Mouse (Mus musculus) intestine, postnatal 0 days (tissue): ENCODE data around the gene Gm42791. TPM values are rescaled to one million over a fixed set of nuclear protein-coding genes. Genes with fewer than 3 reads are reported as not detected.

Source experiments
- ATAC-seq: fragments of 200-750 bp; cut with Nextera tagmentation; 2 replicates; pipeline ENCODE4 v1.8.0; 2017; ENCODE audit warnings: mild to moderate bottlenecking, moderate TSS enrichment, moderate library complexity
- H3K27ac ChIP-seq: fragments of 300-500 bp; sonication (generic); 2 replicates; pipeline ENCODE4 v1.5.1; 2014; ENCODE audit warnings: mild to moderate bottlenecking, low read depth, low read length, moderate library complexity
- H3K27me3 ChIP-seq: fragments of 300-500 bp; sonication (generic); replicated peaks from 2 replicates; pipeline ENCODE4 v1.6.1; 2014; ENCODE audit warnings: low read length, mixed read lengths; ENCODE audit not compliant: control insufficient read depth, insufficient read depth
- H3K36me3 ChIP-seq: fragments of 300-500 bp; sonication (generic); 2 replicates; pipeline ENCODE4 v1.6.1; 2014; ENCODE audit warnings: mild to moderate bottlenecking, moderate library complexity; ENCODE audit not compliant: control insufficient read depth, insufficient read depth
- H3K4me1 ChIP-seq: fragments of 300-500 bp; sonication (generic); replicated peaks from 2 replicates; pipeline ENCODE4 v1.6.1; 2014; ENCODE audit warnings: antibody characterized with exemption, low read length, mixed read lengths; ENCODE audit not compliant: control insufficient read depth, insufficient read depth
- H3K4me2 ChIP-seq: fragments of 300-500 bp; sonication (generic); replicated peaks from 2 replicates; pipeline ENCODE4 v1.6.1; 2014; ENCODE audit warnings: low read depth, mild to moderate bottlenecking, moderate library complexity
- H3K4me3 ChIP-seq: fragments of 300-500 bp; sonication (generic); 2 replicates; pipeline ENCODE4 v1.5.1; 2014; ENCODE audit warnings: low read depth, low read length
- H3K9ac ChIP-seq: fragments of 300-500 bp; sonication (generic); 2 replicates; pipeline ENCODE4 v1.6.1; 2014; ENCODE audit warnings: mild to moderate bottlenecking, low read depth, low read length
- H3K9me3 ChIP-seq: fragments of 300-500 bp; sonication (generic); 2 replicates; pipeline ENCODE4 v1.6.1; 2016; ENCODE audit warnings: mixed run types; ENCODE audit not compliant: control insufficient read depth
- CTCF ChIP-seq: sonication (generic); IDR thresholded peaks from 2 replicates; pipeline ENCODE4 v1.5.1; 2016; ENCODE audit warnings: low read depth, mild to moderate bottlenecking, control low read depth, antibody characterized with exemption, moderate library complexity
- WGBS: fragments of 180-500 bp; shearing (Covaris S2); extraction: QIAGEN DNeasy Blood & Tissue Kit; methylation state at CpG from one replicate; pipeline ENCODE4 v1.1.7; 2014; 5-methylcytosine and 5-hydroxymethylcytosine counted together
- polyA plus RNA-seq: library from polyadenylated mRNA; unstranded; fragments of >200 nt; fragmentation: Nextera tagmentation; extraction: Ambion mirVana; gene quantifications from 2 replicates; pipeline ENCODE4 v1.2.1, GENCODE M21; 2015

Gm42791 gene
- polyA plus RNA-seq, 1 experiment from 2014 or later: not detected

- no peak for TF ChIP-seq CTCF
- WGBS: 73% methylated on average over 10 of the region's 10 CpGs
- no peak for ATAC-seq
- Histone ChIP-seq H3K4me2 (no peak overlapping the region), H3K36me3 (no peaks in the 10 kb centered on the region), H3K4me3 (no peak overlapping the region), H3K27ac (no peak overlapping the region), H3K27me3 (no peaks in the 10 kb centered on the region), H3K4me1 (no peaks in the 10 kb centered on the region), H3K9me3 (0 out of 2 replicates have a peak, but pooled peaks cover under 1% of the 10 kb centered on the region), H3K9ac (no peak overlapping the region)
These were observed 53.1 kb downstream of the Gm42791 start for GRCm38 (mm10) chr5:148941867-148942266.

- Histone ChIP-seq H3K4me1 (no peaks in the 10 kb centered on the region), H3K27ac (no peak overlapping the region), H3K27me3 (no peaks in the 10 kb centered on the region), H3K36me3 (no peaks in the 10 kb centered on the region), H3K4me2 (no peak overlapping the region), H3K9me3 (0 out of 2 replicates have a peak, but pooled peaks cover 2% of the 10 kb centered on the region), H3K4me3 (no peak overlapping the region), H3K9ac (no peak overlapping the region)
- ATAC-seq: no peak
- TF ChIP-seq CTCF: no peak
- 70% methylated on average over 11 of the region's 11 CpGs for WGBS
These were observed 55.0 kb downstream of the Gm42791 start for GRCm38 (mm10) chr5:148939948-148940382.

- no peak for ATAC-seq
- H3K36me3 ChIP-seq: no peaks in the 10 kb centered on the region
- H3K4me2 ChIP-seq: no peak overlapping the region
- WGBS: 73% methylated on average over 3 of the region's 3 CpGs
- 0 out of 2 replicates have a peak, but pooled peaks cover 2% of the 10 kb centered on the region for H3K9me3 ChIP-seq
- no peaks in the 10 kb centered on the region for H3K27me3 ChIP-seq
- H3K4me1 ChIP-seq: no peaks in the 10 kb centered on the region
- H3K4me3 ChIP-seq: no peak overlapping the region
- no peak overlapping the region for H3K9ac ChIP-seq
- TF ChIP-seq CTCF: no peak
- H3K27ac ChIP-seq: no peak overlapping the region
These were observed 58.4 kb downstream of the Gm42791 start for GRCm38 (mm10) chr5:148936516-148936951.

- Histone ChIP-seq H3K4me2 (no peak overlapping the region), H3K4me3 (no peak overlapping the region), H3K27ac (no peak overlapping the region), H3K9me3 (0 out of 2 replicates have a peak, but pooled peaks cover 2% of the 10 kb centered on the region), H3K4me1 (no peaks in the 10 kb centered on the region), H3K27me3 (no peaks in the 10 kb centered on the region), H3K36me3 (no peaks in the 10 kb centered on the region), H3K9ac (no peak overlapping the region)
- no peak for TF ChIP-seq CTCF
- no peak for ATAC-seq
- WGBS: 88% methylated on average over 6 of the region's 6 CpGs
These were observed 59.1 kb downstream of the Gm42791 start for GRCm38 (mm10) chr5:148935871-148936270.

- no peak for TF ChIP-seq CTCF
- H3K9me3 ChIP-seq: 0 out of 2 replicates have a peak, but pooled peaks cover 2% of the 10 kb centered on the region
- no peak overlapping the region for H3K4me2 ChIP-seq
- WGBS: 44% methylated on average over 7 of the region's 7 CpGs
- no peak overlapping the region for H3K4me3 ChIP-seq
- H3K4me1 ChIP-seq: no peaks in the 10 kb centered on the region
- H3K27me3 ChIP-seq: no peaks in the 10 kb centered on the region
- no peak overlapping the region for H3K27ac ChIP-seq
- H3K36me3 ChIP-seq: no peaks in the 10 kb centered on the region
- H3K9ac ChIP-seq: no peak overlapping the region
- ATAC-seq: no peak
These were observed 59.7 kb downstream of the Gm42791 start for GRCm38 (mm10) chr5:148935071-148935821.

- Histone ChIP-seq H3K4me3 (no peak overlapping the region), H3K4me1 (no peaks in the 10 kb centered on the region), H3K27me3 (no peaks in the 10 kb centered on the region), H3K27ac (no peak overlapping the region), H3K9ac (no peak overlapping the region), H3K36me3 (no peaks in the 10 kb centered on the region), H3K4me2 (no peak overlapping the region), H3K9me3 (0 out of 2 replicates have a peak, but pooled peaks cover 2% of the 10 kb centered on the region)
- no peak for TF ChIP-seq CTCF
- no peak for ATAC-seq
- 29% methylated on average over 6 of the region's 6 CpGs for WGBS
These were observed 60.5 kb downstream of the Gm42791 start for GRCm38 (mm10) chr5:148934457-148934856.
